Mouse (Mus musculus) mouse embryonic stem cell (cell line): ENCODE results near the gene Tpst1.

ENCODE experiments used
- in situ Hi-C, 2 experiments: fragments of 300-500 bp; cut with MboI; formaldehyde crosslinking; loops; 1 replicate in 1 of 2; 3 replicates in 1 of 2; pipeline ENCODE4 v1.14.3; 2019 to 2020; ENCODE audit warnings: low sequenced_read_pairs in 2 of 2, low pct_unique_long_range_greater_than_20kb in 1 of 2, mixed read lengths in 1 of 2; ENCODE audit not compliant: unreplicated experiment in 1 of 2

The Tpst1 gene

GRCm38 (mm10) chr5:130081181-130081881, 8.2 kb downstream of the Tpst1 start:
- in situ Hi-C loops: loop anchor here in 1 of 2 experiments (5.0 kb wide), 1 partner anchor 56 kb away; no protein-coding TSS in a partner anchor

- in situ Hi-C loops: loop anchor here in 1 of 2 experiments (5.0 kb wide), 1 partner anchor 55 kb away; no protein-coding TSS in a partner anchor
Observed at GRCm38 (mm10) chr5:130082431-130082830, 9.3 kb downstream of the Tpst1 start.

GRCm38 (mm10) chr5:130084271-130084670, 11.1 kb downstream of the Tpst1 start:
- in situ Hi-C loops: loop anchor here in 1 of 2 experiments (5.0 kb wide), 1 partner anchor 53 kb away; no protein-coding TSS in a partner anchor

GRCm38 (mm10) chr5:130088008-130088407, 14.9 kb downstream of the Tpst1 start:
- in situ Hi-C loops: no loop called here

GRCm38 (mm10) chr5:130088612-130089011, 15.5 kb downstream of the Tpst1 start:
- in situ Hi-C loops: no loop called here

GRCm38 (mm10) chr5:130089177-130089576, 16.1 kb downstream of the Tpst1 start:
- in situ Hi-C loops: no loop called here

GRCm38 (mm10) chr5:130089626-130090393, 16.7 kb downstream of the Tpst1 start:
- in situ Hi-C loops: no loop called here

- in situ Hi-C loops: no loop called here
Observed at GRCm38 (mm10) chr5:130096754-130097153, 23.6 kb downstream of the Tpst1 start.

GRCm38 (mm10) chr5:130097837-130098236, 24.7 kb downstream of the Tpst1 start:
- in situ Hi-C loops: no loop called here

- in situ Hi-C loops: no loop called here
Observed at GRCm38 (mm10) chr5:130101724-130102123, 28.6 kb downstream of the Tpst1 start.

GRCm38 (mm10) chr5:130109348-130109747, 36.2 kb downstream of the Tpst1 start:
- in situ Hi-C loops: no loop called here

GRCm38 (mm10) chr5:130110632-130111464, 37.7 kb downstream of the Tpst1 start:
- in situ Hi-C loops: no loop called here

GRCm38 (mm10) chr5:130112653-130113052, 39.5 kb downstream of the Tpst1 start:
- in situ Hi-C loops: no loop called here

GRCm38 (mm10) chr5:130116116-130116515, 43.0 kb downstream of the Tpst1 start:
- in situ Hi-C loops: no loop called here

GRCm38 (mm10) chr5:130116857-130117256, 43.7 kb downstream of the Tpst1 start:
- in situ Hi-C loops: no loop called here

GRCm38 (mm10) chr5:130117932-130118331, 44.8 kb downstream of the Tpst1 start:
- in situ Hi-C loops: no loop called here

GRCm38 (mm10) chr5:130119236-130119635, 46.1 kb downstream of the Tpst1 start:
- in situ Hi-C loops: no loop called here

- in situ Hi-C loops: no loop called here
Observed at GRCm38 (mm10) chr5:130120070-130120736, 47.1 kb downstream of the Tpst1 start.
